Mouse (Mus musculus) cerebellum, postnatal 4 days (tissue): ENCODE data around the gene Popdc2.

Source experiments
- DNase-seq, 2 experiments: peaks; one replicate each; pipeline ENCODE4 v3.0.0; 2022; ENCODE audit warnings: low spot score in 2 of 2, mixed read lengths in 1 of 2

Gene Popdc2

DNA sequence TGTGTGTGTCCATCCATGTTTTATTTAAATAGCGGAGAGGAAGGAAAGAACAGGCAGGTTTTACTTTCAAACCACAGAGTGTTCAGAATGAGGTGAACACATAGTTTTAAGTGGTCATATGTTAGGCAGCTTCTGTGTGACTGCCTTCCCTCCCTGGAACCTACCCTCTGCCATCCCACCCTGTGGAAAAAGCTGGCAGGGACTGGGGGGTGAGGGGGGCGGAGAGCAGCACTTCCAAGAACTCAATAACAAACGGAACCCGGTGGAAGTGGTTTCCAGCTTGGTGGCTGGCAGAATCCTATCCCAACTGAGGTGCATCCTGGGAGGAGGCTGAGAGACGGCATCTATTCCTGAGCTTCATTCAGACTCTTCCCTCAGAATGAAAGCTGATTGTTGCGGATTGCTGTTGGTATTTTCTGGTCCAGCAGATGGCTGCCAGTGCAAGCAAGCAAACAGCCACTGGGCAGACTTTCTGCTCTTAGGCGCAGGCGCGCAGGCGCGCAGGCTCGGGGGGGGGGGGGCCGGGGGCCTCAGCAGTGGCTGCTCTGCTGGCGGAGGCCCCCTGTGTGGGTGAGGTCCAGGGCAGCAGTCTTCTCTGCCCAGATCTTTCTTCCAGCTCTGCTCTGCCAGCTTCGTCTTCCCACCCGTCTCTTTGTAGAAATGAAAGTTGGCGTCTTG is 14.3 kb downstream of the Popdc2 start:
- DNase-seq, result peak in 1 of 2 experiments; percentile 43

- peak in 1 of 2 experiments; percentile 4 for DNase-seq
These were observed 14.8 kb downstream of the Popdc2 start for GRCm38 (mm10) chr16:38376841-38377249.

- DNase-seq, result no peak
These were observed 15.5 kb downstream of the Popdc2 start for GRCm38 (mm10) chr16:38377546-38377945.

DNA sequence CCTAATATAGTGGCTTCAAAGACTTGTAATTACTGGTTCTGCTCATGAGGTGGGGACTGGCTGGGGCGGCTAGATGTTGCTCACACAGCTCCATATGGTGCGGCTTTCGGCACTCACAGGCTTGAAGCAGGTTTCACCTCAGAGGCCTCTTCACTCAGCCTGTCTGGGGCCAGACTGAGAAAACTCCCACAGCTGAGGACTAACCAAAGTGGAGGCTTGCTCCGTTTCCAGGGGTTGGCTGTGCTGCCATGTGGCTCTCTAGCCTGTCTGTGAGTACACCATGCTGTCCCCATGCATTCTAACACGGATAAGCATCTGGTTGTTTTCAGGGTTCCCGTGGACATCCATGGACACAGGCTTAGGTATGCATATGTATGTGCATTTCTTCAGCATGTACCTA is 16.6 kb downstream of the Popdc2 start:
- DNase-seq, result no peak

DNA sequence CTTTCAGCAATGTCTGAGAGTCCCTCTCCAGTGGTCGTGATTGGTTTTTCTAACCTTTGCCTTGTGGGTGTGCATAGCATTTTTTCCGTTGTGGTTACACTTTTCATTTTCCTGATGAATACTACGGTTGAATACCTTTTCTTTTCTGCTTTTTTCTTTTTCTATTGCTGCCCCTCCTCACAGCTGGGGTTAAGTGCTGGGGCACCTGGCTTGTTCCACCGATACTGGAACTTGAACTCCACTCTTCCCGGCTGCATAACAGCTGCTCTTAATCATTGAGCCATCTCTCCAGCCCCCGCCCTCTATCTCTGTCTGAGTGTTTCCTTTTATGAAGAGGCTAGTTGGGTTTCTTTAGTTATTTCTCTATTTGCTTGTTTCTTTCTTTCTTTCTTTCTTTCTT is 17.1 kb downstream of the Popdc2 start:
- DNase-seq, result no peak

DNA sequence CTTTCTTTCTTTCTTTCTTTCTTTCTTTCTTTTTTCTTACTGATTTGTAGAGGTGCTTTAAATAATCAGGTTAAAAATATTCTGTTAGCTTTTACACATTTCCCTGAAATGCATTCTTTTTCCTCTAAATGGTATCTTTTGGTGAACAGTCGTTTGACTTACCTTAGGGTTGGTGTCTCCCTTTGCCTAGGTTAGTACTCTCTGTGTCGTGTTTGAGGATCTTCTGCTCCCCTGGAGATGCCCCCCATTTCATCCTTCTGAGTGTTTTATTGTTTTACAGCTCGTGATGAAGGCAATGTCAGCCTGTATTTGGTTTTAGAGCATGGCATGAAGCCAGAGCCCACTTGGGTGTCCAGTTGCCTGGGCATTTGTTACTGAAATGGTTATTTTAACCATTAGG is 17.5 kb downstream of the Popdc2 start:
- no peak for DNase-seq

- no peak for DNase-seq
These were observed 17.9 kb downstream of the Popdc2 start for GRCm38 (mm10) chr16:38379926-38380325.

- DNase-seq, result no peak
These were observed 21.7 kb downstream of the Popdc2 start for GRCm38 (mm10) chr16:38383683-38384082.

- no peak for DNase-seq
These were observed 23.2 kb downstream of the Popdc2 start for GRCm38 (mm10) chr16:38385184-38385634.

DNA sequence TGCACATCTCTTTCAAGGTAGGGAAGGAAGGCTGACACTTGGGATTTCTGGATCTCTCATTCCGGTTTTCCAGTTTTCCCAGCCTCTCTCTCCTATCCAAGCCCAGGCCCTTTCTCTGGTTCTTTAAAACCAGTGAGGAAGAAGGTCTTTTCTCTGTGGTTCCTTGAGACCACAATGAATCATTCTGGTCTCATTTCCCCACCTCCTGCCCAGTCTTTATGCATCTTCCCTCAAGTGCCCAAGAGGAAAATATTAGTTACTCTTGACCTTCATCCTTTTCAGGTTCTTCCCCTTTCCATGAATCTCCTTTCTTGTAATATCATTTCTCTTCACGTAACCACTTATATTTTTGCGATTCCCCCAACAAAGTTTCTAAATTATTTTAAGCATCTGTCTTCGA is 23.7 kb downstream of the Popdc2 start:
- no peak for DNase-seq

GRCm38 (mm10) chr16:38387389-38387788 is 25.4 kb downstream of the Popdc2 start:
- DNase-seq, result no peak

GRCm38 (mm10) chr16:38388757-38389156 is 26.7 kb downstream of the Popdc2 start:
- DNase-seq, result no peak

DNA sequence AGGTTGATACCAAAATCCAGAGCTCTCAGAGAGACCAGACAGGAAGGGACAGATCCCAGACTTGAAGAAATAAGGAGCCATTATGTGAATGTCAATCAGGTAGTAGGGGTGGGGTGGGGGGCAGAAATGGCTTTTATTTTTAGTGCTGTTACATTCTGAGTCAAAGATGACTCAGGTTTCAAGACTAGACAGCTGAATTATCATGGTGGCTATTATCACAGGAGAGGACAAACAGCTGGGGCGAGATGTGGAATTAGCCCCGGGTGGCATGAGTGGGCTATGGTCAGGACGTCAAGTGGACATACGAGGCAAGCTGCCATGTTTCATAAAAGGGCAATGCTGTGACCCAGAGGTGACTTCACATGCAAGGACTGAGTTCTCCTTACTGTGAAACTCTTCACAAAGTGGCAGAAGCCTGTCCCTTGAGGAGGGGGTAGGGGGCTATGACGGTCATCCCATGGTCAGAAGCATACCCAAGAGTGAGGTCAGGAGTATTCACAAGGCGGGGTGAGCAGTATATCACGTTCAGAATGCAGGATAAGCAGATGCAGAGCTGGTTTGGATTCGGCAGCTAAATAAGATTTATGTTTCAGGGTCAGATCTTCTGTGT is 27.4 kb downstream of the Popdc2 start:
- DNase-seq, result no peak

- no peak for DNase-seq
These were observed 28.3 kb downstream of the Popdc2 start for GRCm38 (mm10) chr16:38390322-38390721.

GRCm38 (mm10) chr16:38392126-38392894 is 30.3 kb downstream of the Popdc2 start:
- DNase-seq, result no peak

DNA sequence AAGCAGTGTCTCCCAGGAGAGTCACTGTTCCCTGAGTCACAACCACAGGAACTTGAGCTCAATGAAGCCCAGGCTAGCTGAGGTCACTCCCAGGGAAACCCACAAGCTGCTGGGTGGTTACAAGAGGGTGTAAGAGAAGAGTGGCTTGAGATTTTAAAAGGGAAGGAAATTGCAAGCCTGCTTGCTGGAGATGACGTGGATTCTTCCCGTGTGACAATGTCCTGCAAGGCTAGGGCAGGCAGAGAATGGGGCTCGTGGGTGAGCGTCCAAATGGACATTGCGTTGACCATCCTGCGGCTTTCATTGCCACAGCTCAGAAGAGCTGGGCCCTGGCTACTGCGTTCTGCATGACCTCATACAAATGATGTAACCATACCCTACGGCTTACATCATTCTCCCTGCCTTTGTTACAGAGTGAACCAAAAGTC is 32.2 kb downstream of the Popdc2 start:
- no peak for DNase-seq

DNA sequence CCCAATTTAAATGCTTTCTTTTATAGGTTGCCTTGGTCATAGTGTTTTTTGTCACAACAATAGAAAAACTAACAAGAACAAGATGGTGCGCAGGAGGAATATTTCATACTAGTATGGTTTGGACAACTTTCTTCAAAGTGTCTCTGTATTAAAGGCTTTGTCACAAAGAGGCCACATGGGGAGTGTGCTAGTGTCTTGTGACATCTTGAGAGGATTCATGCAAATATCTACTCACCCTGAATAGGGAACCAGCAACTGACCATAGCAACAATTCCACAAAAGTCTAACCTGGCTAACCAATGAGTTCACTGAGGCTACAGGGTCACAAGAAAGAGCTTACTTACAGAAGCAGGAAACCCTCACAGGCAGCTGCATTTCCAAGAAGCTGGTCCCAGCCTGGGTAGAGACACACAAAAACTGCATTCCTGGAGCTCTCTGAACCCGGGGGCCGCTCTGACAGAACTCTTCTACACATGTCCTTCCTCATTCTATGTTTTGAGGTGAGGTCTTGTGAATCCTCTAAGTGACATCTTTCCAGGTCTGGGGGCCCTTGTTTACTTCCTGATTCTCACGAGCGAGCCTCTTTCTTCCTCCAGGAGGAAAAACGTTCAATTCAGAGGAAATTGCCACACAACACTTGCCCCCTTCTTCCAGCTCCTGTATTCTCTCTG is 33.2 kb downstream of the Popdc2 start:
- DNase-seq, result no peak

DNA sequence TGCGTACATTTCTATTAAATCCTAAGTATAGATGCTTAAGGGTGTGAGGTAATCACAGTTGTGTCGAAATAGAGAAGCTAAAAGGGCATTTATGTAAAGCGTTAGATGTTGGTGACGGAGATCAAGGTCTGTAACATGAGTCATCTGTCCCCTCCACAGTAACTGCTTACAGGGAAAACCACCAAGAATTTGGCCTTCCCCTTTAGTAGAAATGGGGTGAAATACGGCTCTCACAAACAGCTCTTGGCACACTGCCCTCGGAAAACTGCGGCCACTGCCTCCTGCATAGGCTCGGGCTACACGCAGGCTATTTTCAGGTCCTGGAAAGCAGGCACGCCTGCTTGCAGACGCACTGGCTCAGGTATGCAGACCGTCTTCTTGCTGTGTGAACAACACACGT is 34.1 kb downstream of the Popdc2 start:
- DNase-seq, result no peak

GRCm38 (mm10) chr16:38398266-38398665 is 36.3 kb downstream of the Popdc2 start:
- DNase-seq, result no peak

DNA sequence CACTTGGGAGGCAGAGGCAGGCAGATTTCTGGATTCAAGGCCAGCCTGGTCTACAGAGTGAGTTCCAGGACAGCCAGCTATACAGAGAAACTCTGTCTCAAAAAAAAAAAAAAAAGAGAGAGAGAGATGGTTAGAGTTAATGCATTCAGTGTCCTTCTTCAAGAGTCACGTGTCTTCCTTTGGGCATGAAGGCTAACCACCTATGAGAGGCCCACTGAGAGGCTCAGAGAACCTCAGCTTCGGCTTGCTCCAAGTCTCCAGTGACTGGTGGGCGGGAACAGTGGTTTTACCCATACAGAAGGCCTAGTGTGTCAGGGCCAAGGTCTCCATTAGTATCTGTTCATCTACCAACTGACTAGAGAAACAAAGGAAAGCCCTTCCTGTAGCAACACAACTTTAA is 37.1 kb downstream of the Popdc2 start:
- DNase-seq, result no peak

DNA sequence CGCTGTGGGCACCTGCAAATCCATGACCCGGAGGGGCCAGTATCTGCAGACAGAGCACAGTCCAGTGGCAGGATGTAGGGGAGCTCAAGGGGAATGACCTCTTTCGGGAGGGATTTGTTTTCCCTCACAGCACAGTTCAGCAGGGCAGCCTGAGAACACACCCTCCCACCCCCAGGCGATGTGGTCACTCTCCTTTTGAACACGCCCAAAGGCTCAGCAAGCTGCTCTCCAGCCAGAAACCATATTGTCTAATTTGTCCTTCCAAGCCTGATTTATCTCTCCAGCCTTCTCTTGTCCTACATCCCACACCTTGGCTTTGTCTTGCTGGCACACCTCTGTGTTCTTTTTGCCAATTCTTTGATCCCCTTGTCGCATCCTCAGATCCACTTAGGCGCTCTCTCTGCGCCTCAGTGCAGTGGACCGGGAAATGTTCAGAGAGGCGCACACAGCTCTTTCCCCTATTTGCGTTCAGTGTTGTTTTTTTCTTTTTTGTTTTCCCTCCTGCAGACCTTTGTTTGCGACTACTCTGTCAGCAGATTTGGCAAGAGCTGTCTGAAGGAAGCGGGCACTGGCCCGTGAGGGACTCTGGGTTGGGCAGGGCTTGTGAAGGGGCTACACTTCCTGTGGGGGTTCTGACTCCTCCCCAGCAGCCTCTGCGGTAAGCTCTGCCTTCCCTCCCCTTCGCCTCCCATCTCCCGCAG is 37.7 kb downstream of the Popdc2 start:
- peak in 1 of 2 experiments; percentile 47 for DNase-seq
